Mouse (Mus musculus) splenic B cell, adult 2 months (primary cell): ENCODE data around the gene Cdc42bpa.

Source experiments
- DNase-seq: peaks from one replicate; pipeline ENCODE4 v3.0.0-alpha.2; 2011; ENCODE audit warnings: low read depth, low spot score
- H3K27me3 ChIP-seq: 2 replicates; pipeline ENCODE4 v1.6.1; 2012; ENCODE audit warnings: mild to moderate bottlenecking, low read length, moderate library complexity, mixed read lengths; ENCODE audit not compliant: control insufficient read depth, poor library complexity, insufficient read depth, severe bottlenecking
- H3K36me3 ChIP-seq: 2 replicates; pipeline ENCODE4 v1.6.1; 2012; ENCODE audit warnings: mild to moderate bottlenecking, low read length, moderate library complexity, mixed read lengths; ENCODE audit not compliant: control insufficient read depth, poor library complexity, insufficient read depth, severe bottlenecking

The Cdc42bpa gene

DNA sequence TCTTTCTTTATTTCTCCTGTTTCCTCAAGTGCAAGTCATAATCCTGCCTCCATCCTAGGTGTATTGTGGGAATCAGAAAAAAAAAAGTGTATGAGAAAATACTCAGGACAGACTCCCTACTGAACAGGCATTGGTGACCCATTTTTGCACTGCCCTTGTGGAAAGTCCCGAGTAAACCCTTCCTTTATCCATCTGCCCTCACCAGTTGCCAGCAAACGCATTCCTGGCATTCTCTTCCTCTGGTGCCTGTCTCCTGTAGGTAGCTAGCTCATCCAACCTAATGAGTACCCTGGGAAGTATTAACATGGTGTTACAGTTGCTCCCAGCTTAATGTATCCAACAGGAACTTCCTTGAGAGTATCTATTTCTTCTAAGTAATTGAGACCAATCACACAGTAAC is 13.7 kb upstream of the Cdc42bpa start:
- Histone ChIP-seq H3K36me3 (no peaks in the 10 kb centered on the region), H3K27me3 (no peaks in the 10 kb centered on the region)
- no peak for DNase-seq

DNA sequence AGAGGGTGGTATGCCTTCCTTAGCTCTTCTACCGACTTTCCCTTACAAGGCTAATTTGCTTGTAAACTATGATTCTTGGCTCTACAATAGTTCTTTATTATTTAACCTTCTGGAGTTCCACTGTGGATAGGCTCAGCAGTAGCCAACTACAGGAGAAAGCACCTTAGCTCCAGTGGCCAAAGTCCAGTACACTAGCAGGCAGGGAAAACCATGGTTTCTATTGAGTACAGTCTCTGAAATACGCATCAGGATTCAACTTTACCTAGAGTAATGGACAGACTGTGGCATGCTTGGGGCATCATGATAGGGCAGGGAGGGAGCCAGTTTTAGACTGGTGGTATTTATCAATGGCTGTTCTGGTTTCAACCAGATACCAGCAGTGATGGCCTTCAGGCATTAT is 12.6 kb upstream of the Cdc42bpa start:
- Histone ChIP-seq H3K36me3 (no peaks in the 10 kb centered on the region), H3K27me3 (no peaks in the 10 kb centered on the region)
- DNase-seq = no peak

DNA sequence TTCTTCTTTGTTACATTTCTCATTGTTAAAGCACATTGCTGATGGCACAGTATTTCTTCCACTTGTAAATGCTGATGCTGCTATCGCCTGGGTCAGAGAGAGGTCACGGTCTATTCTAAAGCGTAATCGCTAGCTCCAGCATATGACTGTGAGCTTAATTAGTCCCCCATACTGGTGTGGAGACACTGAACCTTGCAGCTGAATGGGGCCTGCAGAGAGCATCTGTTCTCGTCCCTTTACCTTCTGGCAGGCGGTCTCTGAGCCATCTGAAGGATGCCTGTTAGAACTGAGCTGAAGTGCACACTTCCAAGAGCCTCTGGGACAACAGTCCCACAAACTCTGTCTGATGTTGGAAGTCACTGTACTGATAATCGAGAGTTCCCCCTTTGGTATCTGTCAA is 8.7 kb upstream of the Cdc42bpa start:
- no peak for DNase-seq
- no peaks in the 10 kb centered on the region for H3K36me3 ChIP-seq
- H3K27me3 ChIP-seq = no peaks in the 10 kb centered on the region

DNA sequence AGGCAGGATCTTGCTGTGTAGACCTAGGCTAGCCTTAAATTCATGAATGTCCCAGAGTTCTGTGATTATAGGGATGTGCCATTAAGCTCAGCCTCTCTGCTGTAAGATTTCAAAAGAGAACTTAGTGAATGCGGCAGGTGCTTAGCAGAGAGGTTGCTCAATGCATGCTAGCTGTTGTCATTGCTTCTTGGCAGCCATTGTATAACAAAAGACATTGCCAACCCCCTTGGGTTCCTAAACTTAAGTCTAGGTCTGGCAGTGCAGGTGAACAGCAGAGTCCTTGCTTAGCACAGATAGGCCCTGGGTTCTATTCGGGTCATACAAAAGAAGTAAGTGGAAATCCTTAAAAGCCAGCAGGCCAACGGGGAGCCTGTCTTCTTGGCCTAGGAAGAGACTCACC is 7.0 kb upstream of the Cdc42bpa start:
- H3K36me3 ChIP-seq = no peaks in the 10 kb centered on the region
- no peak for DNase-seq

DNA sequence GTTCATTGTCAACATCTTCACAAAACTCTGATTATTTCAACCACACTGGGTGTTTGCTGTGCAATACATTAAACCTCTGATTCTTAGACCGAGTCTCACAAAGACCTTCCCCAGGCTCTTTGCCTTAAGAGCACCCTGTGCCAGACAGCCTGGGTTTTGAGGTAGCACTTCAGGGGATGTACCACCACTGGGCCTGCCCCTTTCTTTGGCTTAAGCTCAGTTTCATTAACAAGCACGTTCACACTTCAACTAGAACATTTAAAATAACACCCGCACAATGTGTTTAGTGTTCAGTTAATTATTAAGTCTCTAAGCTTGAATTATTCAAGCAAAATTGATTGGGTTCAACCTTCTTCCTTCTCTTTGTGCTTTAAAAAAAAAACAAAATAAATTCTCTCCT is 2.8 kb upstream of the Cdc42bpa start:
- Histone ChIP-seq H3K27me3 (no peaks in the 10 kb centered on the region), H3K36me3 (no peaks in the 10 kb centered on the region)
- DNase-seq = no peak

More for the DNA sequence above, 7.0 kb upstream of the Cdc42bpa start:
- no peaks in the 10 kb centered on the region for H3K27me3 ChIP-seq

DNA sequence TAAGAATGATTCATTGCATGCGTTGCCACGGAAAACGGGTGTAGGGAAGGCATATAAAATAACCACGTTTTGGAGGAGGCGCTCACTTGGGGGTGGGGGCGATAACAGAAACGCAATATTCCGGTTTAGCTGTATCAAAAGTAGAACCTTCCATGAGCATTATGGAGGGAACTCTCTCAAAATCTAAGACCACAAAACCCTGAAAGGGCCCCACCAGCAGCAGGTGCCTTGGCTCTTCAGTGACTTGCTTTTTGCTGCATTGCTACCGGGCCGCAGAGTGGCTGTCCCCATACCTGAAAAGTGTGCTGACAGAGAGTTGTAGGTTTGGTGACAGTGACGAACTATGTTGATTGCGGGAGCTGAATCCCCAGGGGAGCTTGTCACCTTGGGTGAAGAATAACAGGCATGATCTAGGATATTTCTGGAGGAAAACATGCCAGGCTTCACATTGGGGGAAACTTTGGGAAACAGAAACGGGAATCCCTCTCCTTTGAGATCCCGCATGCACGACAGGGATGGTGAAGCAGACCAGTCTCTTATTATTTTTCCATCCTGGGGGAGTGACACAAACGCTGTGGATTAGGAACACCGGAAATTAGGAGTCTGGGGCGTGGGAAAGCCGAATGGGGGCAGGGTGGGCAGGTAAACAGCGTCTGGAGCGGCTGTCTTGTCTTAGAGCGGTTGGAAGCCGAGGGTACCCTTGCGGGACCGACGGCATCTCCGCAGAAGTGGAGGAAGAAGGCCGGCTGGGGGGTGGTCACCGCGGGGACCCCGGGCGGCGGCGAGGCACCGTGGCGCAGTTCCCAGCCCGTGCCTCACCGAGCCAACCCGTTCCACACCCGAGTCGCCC is 1.2 kb upstream of the Cdc42bpa start:
- DNase-seq = peak; percentile 25

DNA sequence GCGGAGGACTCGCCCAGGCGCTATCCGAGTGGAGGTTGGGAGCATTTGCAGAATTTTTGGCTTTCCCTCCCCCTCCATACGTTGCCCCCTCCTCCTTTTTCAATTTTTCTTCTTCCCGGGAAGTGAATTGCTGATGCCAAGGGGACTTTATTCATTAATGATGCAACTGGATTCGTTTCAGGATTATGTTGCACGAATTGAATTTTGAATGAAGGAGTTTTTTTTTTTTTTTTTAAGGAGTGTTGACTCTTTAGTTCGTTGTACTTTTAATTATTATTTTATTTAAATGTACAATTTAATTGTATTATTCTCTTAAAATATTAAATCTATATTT is 238 bp downstream of the Cdc42bpa start:
- no peaks in the 10 kb centered on the region for H3K36me3 ChIP-seq
- no peak for DNase-seq
- no peaks in the 10 kb centered on the region for H3K27me3 ChIP-seq

More for the DNA sequence above, 1.2 kb upstream of the Cdc42bpa start:
- Histone ChIP-seq H3K36me3 (no peaks in the 10 kb centered on the region), H3K27me3 (no peaks in the 10 kb centered on the region)

DNA sequence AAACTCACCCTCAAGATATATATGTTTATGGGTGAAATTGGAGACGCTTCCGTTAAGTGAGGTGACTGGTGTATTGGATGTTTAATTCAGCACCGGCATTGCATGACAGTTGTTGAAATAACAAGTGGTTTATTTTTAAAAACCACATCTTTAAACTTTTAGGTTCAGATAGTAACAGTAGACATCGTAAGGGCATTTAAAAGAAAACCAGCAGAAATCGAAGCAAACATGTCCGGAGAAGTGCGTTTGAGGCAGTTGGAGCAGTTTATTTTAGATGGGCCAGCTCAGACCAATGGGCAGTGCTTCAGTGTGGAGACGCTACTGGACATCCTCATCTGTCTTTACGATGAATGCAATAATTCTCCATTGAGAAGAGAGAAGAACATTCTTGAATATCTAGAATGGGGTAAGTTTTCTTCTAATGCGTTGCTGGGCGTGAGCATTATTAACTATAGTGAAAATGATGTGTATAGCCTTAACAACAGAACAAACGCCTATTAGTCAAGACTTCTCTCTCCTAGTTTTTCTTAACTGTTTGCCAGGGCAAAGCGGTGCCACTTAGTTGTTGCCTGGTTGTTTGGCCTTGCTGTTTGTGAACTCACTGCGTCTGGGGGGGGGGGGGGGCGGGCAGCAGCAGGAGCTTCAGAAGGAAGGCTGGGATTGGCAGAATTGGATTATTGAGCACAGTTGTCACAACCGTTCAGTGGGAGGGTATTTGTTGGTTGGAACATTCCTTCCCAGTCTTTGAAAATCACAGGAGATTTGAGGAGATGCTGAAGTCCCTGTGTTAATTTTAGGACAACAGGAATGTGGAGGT is 818 bp downstream of the Cdc42bpa start:
- DNase-seq = peak; percentile 24
- H3K36me3 ChIP-seq = no peaks in the 10 kb centered on the region
- no peaks in the 10 kb centered on the region for H3K27me3 ChIP-seq

DNA sequence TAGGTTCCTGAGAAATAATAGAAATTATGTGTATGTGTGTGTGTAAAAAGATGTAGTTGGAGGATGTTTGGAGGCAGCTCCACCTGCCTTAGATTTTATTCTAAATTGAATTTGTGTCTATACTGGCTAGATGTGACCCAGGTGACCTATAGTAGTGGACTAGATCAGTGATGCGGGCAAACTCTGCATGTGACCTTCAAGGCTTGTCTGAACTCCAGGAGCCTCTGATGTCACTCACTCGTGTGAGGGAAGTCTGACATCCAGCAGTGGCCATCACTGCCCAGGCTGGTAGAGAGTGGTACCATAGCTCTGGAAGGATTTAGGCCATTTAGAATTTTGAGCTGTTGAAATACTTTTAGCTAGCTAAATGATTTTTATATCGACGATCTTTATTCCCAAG is 1.5 kb downstream of the Cdc42bpa start:
- H3K27me3 ChIP-seq = no peaks in the 10 kb centered on the region
- peak; percentile 4 for DNase-seq

DNA sequence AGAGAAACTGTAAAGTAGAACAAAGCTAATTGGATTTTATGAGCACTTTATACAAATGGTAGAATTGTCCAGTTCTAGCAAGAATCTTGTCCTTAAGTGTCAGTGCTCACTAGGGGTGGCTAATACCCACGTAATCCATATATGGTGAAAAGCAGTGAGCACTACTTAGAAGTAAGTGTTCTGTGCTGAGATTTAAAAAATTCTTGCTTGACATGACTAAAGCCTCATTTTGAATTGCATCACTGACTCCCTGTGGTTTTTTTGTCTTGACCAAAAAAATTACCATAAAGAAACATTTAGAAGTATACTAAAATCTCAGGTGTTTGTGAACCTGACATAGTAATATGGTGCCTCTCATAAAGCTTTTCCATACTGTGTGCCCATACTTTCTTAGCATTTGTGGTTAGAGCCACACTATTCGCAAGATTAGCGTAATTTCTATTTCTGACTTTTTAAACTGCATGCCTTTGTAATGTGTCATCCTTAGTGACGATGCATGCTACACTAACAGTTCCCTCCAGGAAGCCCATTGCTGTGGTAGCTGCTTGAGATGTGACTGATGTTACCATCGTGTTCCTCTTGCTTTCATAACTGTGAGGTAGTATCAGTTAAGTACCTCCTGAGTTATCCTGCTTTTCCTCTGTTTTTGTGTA is 9.6 kb downstream of the Cdc42bpa start:
- DNase-seq = no peak
- H3K36me3 ChIP-seq = no peaks in the 10 kb centered on the region

More for the DNA sequence above, 1.5 kb downstream of the Cdc42bpa start:
- no peaks in the 10 kb centered on the region for H3K36me3 ChIP-seq

DNA sequence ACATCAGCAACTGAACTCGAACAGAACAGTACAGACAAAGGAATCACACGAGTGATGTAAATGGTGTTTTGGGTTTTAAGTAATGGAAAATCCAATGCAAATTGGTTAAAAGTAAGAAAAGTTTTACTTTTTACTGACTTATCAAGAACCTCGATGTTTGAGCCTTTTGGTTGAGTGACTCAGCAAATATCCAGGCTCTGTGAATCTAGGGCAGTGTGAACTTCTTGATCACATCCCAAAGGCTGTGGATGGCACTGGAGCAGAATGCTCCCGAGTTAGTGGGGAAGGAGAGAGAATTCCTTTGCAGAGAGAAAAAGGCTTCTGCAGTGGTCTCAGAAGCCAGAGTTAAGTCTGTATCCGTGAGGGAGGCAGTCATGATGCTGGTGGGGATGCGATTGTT is 14.7 kb downstream of the Cdc42bpa start:
- Histone ChIP-seq H3K27me3 (no peaks in the 10 kb centered on the region), H3K36me3 (no peaks in the 10 kb centered on the region)
- no peak for DNase-seq

More for the DNA sequence above, 9.6 kb downstream of the Cdc42bpa start:
- no peaks in the 10 kb centered on the region for H3K27me3 ChIP-seq

DNA sequence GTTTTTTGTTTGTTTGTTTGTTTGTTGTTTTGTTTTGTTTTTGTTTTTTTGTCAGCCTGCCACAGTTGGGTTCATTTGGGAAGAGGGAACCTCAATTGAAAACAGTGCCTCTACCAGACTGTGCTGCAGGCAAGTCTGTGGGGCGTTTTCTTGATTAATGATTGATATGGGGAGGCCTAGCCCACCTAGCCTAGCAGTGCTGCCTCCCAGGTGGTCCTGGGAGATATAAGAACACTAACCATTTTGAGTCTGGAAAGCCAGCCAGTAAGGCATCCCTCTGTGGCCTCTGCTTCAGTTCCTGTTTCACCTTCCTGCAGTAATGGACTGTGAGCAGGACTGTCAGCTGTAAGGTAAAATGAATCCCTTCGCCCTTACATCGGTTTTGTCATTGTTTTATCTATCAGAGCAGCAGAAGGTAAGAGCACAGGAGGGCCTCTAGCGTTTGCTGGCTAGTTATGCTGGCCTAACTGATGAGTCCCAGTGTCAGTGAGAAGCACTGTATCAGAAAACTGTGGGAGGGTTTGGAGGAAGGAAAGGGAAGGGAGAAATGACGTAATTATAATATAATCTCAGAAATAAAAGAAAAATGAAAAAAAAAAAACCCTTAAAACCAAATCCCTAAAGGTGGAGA is 15.5 kb downstream of the Cdc42bpa start:
- no peaks in the 10 kb centered on the region for H3K27me3 ChIP-seq
- no peak for DNase-seq
- no peaks in the 10 kb centered on the region for H3K36me3 ChIP-seq

DNA sequence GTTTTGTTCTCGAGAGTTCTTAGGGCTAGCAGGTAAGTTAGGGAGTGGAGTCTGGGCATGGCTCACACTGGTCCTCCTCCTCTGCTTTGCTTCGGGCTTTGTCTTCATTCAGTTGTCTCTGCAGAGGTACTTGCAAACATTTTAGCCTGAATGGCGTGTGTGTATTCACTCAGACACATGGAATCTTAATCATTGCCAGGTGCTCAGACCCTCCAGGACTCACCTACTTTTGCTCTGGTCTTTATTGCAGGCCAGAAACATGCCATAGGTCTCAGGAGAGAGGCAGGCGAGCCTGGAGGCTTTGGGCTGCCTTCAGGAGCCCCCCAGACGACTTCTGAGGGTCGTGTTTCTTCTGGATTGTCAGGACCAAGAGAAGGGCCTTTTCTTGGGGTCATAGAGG is 17.2 kb downstream of the Cdc42bpa start:
- Histone ChIP-seq H3K27me3 (no peaks in the 10 kb centered on the region), H3K36me3 (no peaks in the 10 kb centered on the region)
- DNase-seq = no peak

DNA sequence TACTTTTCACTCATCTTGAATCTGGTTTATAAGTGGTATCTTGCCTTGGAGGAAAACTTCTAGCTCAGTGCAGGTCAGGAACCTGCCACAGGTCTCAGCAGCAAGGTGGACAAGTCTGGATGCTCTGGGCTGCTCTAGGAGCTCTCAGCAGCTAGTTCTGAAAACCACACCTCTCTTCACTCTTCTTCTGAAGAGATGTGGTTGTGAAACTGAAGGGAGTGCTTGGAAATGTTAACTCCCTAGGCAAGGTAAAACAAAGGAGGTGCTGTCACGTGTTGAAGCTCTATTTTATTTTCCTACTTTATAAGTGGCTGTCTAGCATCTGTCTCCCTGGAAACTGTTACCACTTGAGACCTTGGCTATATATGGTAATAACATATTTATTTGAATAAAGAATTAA is 18.5 kb downstream of the Cdc42bpa start:
- no peaks in the 10 kb centered on the region for H3K27me3 ChIP-seq
- no peak for DNase-seq
- no peaks in the 10 kb centered on the region for H3K36me3 ChIP-seq
